Mouse (Mus musculus): ENCODE results near the gene Ndufa6.

- no peak for TF ChIP-seq CTCF (IDR thresholded peaks at IDR 0.05; ENCODE audit: low read depth)
- TF ChIP-seq EP300 (IDR thresholded peaks at IDR 0.05; ENCODE audit: low read depth) = no peak
Measured at GRCm38 (mm10) chr15:82374437-82374836, 20.3 kb upstream of the Ndufa6 start.
